Mouse (Mus musculus) T-helper 17 cell (primary cell): ENCODE measurements around the gene Mettl27.
"Not testable (repeated sequence)": the region's sequence is repeated elsewhere in the genome, so short reads cannot be mapped to it uniquely, and the experiment has no call there.

Source experiments
- in situ Hi-C, 2 experiments: fragments of 300-600 bp; cut with MboI, MseI; formaldehyde crosslinking; loops; 1 replicate in 1 of 2; 2 replicates in 1 of 2; pipeline ENCODE4 v1.15.1; 2025; ENCODE audit warnings: high pct_unique_total_duplicates in 2 of 2

Mettl27 gene

DNA sequence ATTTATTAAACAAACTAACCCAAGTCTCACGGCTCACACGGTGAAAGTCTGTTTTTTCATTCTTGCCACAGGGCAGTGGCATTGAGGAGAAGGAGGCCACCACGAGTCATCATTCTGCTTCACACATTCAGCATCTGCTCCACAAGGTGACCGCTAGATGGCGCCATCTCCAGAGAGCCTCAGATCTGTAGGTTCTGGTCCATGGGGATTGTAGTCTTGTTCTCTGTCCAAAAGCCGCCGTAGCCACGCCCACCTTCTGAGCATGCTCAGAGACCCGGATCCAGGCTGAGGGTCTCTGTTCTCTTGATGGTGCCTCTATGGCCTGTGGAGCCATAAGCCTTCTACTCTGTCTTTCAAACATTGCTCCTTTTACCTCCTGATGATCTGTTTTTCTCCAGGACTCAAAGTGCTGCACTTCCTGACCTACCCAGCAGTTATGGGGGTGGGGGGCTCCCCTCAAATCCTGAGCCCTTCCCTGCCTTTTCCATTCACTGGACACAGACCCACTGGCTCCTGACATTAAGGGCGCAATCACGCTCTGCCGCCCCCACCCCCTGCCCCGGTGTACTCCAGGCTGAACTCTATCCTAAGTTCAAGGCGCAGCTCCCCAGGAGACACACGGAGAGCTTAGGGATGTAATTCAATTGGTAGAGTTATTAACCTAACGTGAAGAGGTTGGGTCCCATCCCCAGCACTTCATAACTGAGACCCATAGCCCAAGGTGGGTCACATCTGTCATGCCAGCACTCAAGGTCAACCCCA lies 13.9 kb upstream of the Mettl27 start:
- in situ Hi-C loops = loop anchor here (10.0 kb wide), 1 partner anchor 47 kb away; no protein-coding TSS in a partner anchor

DNA sequence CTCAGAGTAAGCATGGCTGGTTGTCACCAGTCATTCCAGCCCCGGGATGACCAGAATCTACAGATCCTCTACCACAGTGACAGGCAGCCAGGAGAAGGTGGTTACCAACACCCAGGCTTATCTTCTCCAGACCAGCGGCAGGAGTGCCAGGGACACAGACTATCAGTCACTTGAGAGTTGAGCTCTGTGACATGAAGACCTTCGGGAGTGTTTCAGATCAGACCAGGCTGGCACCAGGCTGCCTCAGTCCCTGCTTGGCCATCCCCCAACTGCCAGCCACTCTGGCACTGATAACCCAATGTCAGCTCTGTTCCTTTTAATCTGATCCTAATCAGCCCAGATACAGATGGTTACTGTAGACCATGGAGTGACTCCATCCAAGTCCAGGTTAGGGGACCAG lies 13.1 kb upstream of the Mettl27 start:
- in situ Hi-C loops = loop anchor here (10.0 kb wide), 1 partner anchor 46 kb away; no protein-coding TSS in a partner anchor

DNA sequence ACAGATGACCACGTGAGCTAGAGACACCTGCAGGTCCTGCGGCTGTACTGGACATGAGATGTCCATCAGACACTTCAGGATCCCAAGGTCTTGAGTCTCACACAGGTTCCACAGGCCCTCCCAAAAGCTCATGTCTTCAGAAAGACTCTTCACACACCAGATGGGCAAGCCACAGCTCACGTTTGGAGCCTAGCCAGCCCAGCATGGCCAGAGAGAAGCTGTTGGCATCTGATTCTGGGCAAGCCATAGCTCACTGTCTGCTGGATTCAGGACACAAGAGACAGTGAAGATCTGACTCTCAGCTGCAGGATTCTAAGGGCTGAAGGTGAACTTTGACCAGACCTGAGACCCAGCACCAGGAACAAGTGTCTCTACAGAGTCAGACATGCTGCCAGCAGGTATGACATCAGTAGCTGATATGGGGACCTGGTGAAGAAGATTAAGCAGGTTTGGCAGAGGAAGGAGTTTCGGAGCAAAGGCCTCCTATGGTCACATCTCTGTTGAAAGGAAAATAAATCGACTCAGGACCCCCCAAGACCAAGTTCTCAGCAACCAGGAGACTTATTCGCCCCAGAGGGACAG lies 12.0 kb upstream of the Mettl27 start:
- in situ Hi-C loops = loop anchor here in 1 of 2 experiments (10.0 kb wide), 2 partner anchors 195 to 1855 kb away; no protein-coding TSS in a partner anchor

DNA sequence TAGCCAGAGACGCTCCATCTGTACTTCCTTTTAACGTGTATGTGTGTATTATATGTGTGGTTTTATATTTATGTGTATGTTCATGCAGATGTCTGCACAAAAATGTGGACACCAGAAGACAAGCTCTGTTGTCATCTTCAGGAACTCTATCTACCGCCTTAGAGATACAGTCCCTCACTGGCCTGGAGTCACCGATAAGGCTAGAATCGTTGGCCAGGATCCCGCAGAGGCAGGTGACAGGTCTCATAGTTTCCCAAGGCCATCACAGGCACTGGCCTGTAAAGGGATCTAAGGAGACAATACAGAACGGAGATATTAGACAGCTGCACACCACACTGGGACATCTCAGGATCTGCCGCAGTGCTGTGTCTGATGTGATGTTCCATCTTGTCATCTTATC lies 11.1 kb upstream of the Mettl27 start:
- in situ Hi-C loops = loop anchor here in 1 of 2 experiments (10.0 kb wide), 2 partner anchors 194 to 1854 kb away; no protein-coding TSS in a partner anchor

DNA sequence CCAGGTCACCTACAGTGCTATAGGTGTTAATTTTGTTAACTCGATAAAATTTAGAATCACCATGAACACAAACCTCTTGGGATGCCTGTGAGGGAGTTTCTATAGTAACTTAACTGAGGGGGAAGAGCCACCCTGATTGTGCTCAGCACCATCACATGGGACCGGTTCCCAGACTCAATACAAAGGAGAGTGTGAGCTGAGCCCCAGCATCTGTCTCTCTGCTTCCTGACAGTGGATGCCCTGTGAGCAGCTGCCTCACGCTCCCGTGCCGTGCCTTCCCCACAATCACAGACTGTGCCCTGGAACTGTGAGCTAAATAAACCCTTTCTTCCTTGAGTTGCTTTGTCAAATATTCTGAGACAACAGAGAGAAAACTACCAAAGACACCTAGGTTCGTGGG lies 9.0 kb upstream of the Mettl27 start:
- in situ Hi-C loops = loop anchor here in 1 of 2 experiments (10.0 kb wide), 2 partner anchors 192 to 1852 kb away; no protein-coding TSS in a partner anchor

DNA sequence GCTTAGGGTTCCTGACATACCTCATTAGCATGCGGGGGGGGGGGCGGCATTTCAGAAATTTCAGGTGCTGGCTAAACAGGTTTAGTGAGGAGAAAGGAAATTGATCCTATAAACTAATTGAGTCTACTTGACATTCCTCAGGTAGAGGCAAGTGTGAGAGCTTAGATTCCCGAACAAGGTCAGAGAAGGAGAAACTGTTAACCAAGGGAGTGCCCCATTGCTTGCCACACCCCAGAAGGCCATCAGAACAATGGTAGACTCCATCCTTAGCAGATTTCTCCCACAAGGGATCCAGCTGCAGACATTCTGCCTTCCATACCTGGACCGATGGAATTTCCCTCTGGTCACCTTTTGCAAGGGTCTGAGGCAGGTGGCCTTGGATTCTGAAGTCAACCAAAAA lies 5.4 kb upstream of the Mettl27 start:
- in situ Hi-C loops = loop anchor here in 1 of 2 experiments (10.0 kb wide), 2 partner anchors 188 to 1848 kb away; no protein-coding TSS in a partner anchor

DNA sequence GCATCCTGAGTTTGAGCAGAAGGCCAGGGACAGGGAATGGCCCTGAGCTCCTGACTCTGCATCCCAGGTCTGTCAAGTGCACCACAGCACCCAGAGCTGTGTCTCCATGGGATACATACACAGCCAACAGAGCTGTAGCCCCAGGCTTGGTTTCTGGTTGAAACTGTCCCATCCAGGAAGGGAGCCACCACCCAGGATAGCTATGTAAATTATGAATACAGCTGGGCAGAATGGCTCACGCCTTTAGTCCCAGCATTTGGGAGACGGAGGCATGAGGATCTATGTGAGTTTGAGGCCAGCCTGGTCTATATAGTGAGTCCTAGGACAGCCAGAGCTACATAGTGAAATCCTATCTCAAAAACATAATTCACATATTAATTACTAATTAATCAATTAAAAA lies 2.2 kb upstream of the Mettl27 start:
- in situ Hi-C loops = loop anchor here (5.0 to 10.0 kb wide), 3 partner anchors 37 to 1845 kb away; no protein-coding TSS in a partner anchor

DNA sequence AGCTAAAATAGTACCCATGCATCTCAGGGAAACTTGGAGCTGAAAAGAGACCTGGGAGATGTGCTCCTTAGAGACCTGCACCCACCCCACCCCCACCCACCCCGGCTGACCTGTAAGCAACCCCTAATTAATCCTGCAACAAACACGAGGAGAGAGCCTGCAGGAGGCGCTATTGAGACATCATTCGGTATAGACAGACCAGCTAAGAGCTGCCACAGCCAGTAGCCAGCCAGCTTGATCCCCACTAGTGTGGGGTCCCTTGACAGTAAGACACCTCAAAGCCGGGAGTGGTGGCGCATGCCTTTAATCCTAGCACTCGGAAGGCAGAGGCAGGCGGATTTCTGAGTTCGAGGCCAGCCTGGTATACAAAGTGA lies 722 bp downstream of the Mettl27 start:
- in situ Hi-C loops = loop anchor here (5.0 kb wide), 1 partner anchor 34 kb away; no protein-coding TSS in a partner anchor

DNA sequence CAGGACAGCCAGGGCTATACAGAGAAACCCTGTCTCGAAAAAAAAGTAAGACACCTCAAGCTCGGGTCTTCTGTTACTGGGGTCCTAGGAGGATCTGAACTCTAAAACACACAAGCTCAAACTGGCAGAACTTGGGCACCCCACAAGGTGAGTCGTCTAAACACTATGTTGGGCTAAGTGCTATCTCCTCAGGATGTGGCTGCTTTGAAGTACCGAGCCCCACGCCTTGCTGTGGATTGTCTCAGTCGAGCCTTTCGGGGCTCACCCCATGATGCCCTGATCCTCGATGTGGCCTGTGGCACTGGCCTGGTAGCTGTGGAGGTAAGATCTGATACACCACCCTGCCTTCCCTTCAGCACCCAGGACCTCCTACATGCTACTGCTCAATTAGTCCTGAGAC lies 1.1 kb downstream of the Mettl27 start:
- in situ Hi-C loops = loop anchor here (5.0 kb wide), 1 partner anchor 34 kb away; no protein-coding TSS in a partner anchor

DNA sequence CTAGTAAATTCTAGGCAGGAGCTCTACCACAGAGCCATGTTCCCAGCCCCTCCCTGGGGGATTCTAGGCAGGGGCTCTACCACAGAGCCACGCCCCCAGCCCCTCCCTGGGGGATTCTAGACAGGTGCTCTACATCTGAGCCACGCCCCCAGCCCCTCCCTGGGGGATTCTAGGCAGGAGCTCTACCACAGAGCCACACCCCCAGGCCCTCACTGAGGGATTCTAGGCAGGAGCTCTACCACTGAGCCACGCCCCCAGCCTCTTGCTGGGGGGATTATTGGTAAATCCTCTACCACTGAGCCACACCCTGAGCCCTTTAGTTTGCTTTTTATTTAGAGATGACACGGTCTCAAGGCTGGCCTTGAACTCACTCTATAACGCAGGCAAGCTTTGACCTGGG lies 1.5 kb downstream of the Mettl27 start:
- in situ Hi-C loops = loop anchor here (5.0 kb wide), 1 partner anchor 34 kb away; no protein-coding TSS in a partner anchor

DNA sequence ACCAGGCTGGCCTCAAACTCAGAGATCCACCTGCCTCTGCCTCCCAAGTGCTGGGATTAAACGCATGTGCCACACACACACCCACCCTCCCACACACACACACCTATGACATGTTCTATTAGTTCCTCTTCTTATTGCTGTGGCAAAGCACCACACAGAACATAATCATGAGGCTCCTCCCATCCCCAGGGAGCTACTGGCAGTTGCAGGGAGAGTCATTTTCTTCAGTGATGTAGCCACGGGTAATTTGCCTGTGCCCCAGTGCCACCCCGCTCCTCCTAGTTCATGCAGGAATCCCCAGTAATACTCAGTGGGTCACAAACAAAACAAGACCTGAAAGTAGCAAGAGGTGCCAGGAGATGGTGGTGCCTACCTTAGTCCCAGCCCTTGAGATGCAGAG lies 2.5 kb downstream of the Mettl27 start:
- in situ Hi-C loops = loop anchor here (5.0 kb wide), 1 partner anchor 33 kb away; no protein-coding TSS in a partner anchor

DNA sequence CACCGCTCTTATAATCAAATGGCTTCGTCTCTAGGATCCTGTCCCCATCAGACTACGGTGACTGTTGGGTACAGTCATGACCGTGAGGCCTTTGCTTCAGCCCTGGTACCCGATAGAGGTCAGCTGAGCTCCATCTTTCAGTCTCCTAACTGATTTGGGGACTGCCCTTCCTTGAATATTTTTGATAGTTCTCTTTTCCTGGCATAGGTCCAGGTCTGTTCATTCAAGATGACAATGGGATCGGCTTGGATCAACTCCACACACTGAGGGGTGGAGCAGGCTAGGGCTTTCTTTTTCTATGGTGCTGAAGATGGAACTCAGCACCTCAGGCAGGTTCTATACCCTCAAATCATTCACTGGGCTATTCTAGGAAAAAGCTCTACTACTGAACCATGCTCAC lies 3.9 kb downstream of the Mettl27 start:
- in situ Hi-C loops = no loop called here

DNA sequence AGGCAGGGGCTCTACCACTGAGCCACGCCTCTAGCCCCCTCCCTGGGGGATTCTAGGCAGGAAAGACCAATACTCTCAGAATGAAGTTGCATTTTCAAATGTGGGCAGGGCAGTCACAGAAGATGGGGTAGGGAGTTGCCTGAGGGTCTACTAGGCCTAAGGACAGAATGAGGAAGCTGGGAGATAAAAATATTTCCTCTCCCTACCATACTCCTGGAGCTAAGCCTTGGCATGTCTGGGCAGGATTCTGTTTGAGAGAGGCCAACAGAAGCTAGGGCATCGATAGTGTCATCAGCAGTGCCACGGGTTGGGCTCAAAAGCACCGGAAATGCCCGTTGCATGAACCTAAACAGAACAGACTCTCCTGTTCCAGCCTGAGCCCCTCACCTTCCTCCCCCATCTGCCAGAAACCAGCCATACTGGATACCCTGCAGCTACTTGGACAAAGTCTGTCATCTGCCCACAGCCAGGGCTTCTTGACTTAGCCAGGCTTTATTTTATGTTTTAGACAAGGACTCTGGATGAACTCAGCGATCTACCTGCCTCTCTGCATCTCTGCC lies 4.5 kb downstream of the Mettl27 start:
- in situ Hi-C loops = no loop called here

DNA sequence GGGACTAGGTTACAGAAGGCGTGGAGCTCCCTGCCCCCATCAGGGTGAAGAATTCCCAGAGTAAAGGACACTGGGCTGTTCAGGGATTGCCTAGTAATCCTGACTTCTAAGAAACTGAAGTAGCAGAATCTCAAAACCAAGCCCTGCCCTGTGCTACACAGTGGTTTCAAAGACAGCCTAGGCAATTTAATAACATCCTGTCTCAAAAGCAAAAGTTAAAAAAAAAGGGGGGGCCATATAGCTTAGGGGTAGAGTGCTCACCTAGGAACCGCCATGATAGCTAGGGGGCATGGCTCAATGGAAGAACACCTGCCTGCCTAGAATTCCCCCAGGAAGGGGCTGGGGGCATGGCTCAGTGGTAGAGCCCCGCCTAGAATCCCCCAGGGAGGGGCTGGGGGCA lies 6.9 kb downstream of the Mettl27 start:
- in situ Hi-C loops = no loop called here

DNA sequence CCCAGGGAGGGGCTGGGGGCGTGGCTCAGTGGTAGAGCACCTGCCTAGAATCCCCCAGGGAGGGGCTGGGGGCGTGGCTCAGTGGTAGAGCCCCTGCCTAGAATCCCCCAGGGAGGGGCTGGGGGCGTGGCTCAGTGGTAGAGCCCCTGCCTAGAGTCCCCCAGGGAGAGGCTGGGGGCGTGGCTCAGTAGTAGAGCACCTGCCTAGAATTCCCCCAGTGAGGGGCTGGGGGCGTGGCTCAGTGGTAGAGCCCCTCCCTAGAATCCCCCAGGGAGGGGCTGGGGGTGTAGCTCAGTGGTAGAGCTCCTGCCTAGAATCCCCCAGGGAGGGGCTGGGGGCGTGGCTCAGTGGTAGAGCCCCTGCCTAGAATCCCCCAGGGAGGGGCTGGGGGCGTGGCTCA lies 7.4 kb downstream of the Mettl27 start:
- in situ Hi-C loops = not testable (repeated sequence)

DNA sequence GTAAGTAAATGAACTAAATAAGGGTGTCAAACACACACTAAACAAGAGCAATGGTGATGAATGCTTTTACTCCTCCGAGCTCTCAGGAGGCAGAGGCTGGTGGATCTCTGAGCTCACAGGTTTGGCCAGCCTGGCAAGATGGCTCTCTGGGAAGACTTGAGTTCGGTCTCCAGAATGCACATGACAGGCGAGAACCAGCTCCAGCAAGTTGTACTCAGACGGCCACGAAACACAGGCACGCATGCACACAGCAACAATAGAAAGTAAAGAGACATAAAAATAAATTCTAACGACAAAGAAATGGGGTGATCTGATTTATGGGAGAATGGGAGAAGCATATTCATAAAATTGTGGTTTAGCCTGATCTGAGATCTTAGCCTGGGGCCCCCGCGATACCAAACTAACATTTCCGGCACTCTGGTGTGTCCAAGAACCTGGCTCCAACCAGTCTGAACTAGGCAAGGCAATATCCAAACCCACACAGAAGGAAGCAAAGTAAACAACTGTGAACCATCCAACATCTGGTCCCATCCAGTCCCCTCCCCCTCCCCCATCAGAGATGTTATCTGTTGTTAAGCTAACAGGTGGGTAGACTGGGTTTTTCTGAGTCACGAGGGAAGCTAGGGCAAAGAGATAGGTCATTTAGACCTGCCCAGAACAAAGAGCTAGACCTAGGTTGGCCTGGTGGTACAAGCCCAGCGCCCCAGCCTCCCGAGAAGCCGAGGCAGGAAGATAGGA lies 9.5 kb downstream of the Mettl27 start:
- in situ Hi-C loops = no loop called here

DNA sequence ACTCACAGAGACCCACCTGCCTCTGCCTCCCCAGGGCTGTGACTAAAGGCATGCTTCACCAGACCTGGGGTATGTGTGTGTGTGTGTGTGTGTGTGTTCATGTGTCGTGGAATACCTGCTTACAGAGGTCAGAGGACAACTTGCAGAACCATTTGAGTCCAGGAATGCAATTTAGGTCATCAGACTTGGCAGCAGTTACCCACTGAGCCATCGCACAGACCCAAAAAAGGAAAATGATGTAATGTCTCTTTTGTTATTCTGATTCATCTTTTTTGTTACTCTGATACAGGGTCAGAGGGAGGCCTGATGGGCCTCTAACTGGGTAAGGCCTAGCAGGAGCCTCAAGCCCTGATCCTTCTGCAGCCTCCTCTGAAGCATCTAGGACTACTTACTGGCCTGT lies 10.6 kb downstream of the Mettl27 start:
- in situ Hi-C loops = no loop called here

DNA sequence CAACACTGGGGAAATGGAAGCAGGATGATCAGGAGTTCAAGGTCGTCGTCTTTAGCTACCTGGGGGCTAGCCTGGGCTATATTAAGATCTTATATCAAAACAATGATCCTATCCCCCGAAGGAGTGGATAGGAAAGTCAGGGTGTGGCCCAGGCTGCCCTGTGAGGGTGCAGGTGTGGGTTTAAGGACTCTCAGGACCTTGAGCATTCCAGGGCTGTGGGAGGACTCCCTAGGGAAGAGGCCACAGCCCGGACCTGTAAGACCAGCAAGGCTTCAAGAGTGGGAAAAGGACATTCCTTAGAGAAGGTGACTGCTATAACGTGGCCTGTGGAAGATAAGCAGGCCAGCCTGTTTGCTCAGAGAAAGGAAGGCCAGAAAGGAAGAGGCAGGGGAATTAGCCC lies 12.0 kb downstream of the Mettl27 start:
- in situ Hi-C loops = no loop called here

DNA sequence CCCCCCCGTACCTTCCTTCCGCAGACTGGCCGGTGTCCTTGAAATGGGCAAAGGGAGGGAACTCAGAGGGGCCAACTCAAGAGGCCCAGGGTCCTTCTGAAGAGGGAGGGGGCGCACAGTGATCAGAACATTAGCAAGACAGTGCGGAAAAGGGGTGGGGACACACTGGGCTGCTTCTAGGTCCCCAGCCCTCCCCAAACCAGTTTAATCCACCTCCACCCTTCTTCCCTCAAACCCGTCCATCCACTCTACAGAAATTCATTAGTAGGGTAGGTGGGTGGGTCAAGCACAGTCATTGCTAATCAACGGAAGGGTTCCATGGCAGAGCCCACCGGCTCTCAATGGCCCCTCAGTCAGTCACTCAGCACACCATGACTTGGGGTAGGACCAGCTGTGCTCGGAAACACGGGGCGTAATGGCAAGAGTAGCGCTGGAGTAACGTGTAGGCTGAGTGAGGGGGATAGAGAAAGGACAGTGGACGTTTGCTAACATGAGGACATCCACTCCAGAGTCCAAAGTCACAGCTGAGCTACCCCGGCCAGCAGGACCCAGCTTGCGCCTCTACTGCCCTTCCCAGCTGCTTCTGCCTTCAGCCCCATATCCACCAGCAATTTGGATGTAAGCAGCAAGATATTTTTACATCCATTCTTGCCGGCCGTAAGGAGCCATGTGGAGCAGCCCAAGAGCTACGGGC lies 13.2 kb downstream of the Mettl27 start:
- in situ Hi-C loops = no loop called here

DNA sequence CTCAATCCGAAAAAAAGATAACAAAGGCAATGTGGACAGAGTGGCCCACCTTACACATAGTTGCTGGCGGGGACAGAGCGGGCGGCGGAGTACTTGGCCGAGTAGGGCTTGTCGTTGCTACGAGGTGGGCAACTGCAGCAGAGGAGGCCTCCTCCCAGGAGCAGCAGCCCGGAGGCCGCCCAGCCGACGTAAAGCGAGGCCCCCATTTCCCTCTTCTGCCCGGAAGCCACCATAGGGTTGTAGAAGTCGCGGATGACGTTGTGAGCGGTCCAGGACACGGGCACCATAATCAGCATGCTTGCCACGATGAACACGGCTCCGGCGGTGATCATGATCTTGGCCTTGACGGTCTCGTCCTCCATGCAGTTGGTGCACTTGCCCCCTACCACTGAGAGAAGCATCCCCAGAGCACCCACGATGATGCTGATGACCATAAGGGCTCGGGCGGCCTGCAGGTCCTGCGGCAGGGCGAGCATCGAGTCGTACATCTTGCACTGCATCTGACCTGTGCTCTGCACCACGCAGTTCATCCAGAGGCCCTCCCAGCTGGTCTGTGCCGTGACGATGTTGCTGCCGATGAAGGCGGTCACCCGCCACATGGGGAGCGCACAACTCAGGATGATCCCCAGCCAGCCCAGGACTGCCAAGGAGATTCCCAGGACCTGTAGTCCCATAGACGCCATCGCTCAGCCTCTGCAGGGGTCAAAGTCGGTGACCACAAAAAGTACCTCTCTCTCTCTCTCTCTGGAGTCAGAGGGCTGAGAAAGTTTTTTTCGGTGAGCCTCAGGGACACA lies 14.1 kb downstream of the Mettl27 start:
- in situ Hi-C loops = no loop called here
